Mouse (Mus musculus) hematopoietic stem cell, adult 5-6 weeks (primary cell): ENCODE results near the gene Aadac. TPM values are rescaled to one million over a fixed set of nuclear protein-coding genes. Genes with fewer than 3 reads are reported as not detected.

ENCODE experiments used
- total RNA-seq: library from RNA; stranded (forward); fragments of 172-1452, 232-1000 nt; gene quantifications from 2 replicates; pipeline ENCODE4 v1.2.3, GENCODE M21; 2017

Aadac gene
- total RNA-seq, 1 experiment from 2014 or later = not detected

Other genes starting within 250 kb of the Aadac start
- gene Gm8298, start 164.7 kb upstream of the Aadac start, total RNA-seq = not detected in 2 replicates
- not detected in 2 replicates for gene C130079G13Rik, start 100.5 kb upstream of the Aadac start, total RNA-seq
- not detected in 2 replicates for gene Aadacl2, start 19.0 kb upstream of the Aadac start, total RNA-seq
- gene Sucnr1, start 56.2 kb downstream of the Aadac start, total RNA-seq = not detected in 2 replicates